Mouse (Mus musculus) heart, adult 11 months (tissue): ENCODE results near the gene Paip2b.

Experiments
- DNase-seq: peaks from one replicate; pipeline ENCODE4 v3.0.0; 2022

Paip2b gene

GRCm38 (mm10) chr6:83831606-83832123 is at the start of gene Paip2b:
Paip2b (minus strand) TSS chr6:83831741.
- DNase-seq = peak; percentile 100

DNA sequence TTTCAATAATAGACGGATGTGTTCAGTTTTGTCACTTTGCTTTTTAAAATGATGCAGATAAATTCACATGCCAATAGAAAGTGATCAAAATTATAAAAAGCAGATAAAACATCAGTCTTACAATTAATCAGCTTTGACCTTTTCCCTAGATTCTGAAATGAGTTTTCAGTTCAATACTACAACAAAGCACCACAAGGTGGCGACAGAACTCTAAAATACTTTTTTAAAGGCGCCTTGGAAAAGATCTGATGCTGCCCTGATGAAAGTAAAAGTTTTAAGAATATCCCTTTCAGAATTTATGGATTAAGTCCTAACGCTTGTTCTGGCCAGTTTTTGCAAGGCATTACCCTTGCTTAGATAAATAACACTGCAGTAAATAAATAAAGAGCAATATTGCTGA is 48.3 kb upstream of the Paip2b start:
- DNase-seq = peak; percentile 13

GRCm38 (mm10) chr6:83867598-83868585 is 36.4 kb upstream of the Paip2b start:
- peak; percentile 98 for DNase-seq

DNA sequence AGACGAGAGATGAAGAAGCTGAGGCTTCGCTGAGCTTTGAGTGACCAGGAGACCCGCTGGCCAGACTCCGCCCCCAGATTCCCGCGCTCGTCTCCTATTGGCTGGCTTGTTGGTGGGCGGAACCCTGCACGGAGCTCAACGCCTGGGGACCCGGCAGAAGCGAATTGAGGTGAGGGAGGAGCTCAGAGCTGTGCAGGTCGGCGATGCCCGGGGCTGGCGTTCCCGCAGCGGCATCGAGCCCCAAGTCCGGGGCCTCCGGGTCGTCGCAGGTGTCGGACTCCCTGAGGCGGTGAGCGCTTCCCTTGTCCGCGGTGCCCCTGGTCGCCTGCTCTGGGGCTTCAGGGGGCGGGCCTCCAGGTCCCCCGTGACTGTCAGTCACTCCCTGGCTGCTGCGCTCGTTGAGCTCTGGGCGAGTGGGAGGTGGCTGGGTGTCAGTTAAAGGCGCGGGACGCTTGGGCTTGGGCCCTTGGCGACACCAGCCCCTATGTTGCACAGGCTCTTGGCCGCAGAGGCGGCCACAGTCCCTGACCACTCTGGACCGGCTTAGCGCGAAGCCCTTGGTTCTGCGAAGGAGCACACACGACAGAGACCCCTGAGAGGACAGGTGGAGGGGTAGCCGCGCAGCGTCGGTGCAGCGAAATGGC is 35.5 kb upstream of the Paip2b start, which contains the start of gene Zfp638:
TSS of gene Zfp638 (plus strand) at position 156 of the 644 bp plus-strand sequence.
- DNase-seq = peak; percentile 99

- peak; percentile 78 for DNase-seq
These were observed 34.9 kb upstream of the Paip2b start for GRCm38 (mm10) chr6:83866423-83866822.

DNA sequence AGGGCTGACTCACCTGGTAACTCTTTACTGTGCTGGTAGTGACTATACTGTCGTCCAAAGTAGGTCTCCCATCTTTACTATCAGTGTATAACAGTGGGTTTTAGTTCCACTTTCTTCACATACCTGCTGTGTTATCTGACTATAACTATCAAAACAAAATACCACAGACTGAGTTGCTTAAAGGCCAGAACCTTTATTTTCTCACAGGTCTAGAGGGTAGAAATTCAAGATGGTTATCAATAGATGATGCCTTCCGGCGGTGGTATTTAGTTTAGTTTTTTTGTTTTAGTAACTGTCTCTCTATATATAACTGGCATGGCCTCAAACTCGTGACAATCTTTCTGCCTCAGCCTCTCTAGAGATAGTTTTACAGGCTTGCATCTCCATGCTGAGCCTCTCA is 32.0 kb upstream of the Paip2b start:
- peak; percentile 36 for DNase-seq

DNA sequence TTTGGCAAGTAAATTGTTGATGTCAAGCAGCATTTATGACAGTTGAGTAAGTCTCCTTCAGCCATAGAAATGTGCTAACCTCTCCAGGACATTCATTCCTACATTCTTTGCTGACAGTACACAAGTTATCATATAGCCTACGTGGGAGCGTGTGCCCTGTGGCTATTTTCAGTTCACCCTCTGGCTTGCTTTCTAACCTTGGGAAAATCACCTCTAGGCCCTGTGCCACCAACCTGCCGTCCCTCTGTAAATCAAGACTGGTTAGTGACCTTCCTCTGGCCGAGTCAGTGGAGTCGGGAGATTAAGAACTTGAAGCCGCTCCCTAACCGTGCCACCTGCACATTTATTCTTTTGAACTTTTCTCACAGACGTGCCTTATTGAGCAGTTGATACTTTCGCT is 28.5 kb upstream of the Paip2b start:
- peak; percentile 94 for DNase-seq

DNA sequence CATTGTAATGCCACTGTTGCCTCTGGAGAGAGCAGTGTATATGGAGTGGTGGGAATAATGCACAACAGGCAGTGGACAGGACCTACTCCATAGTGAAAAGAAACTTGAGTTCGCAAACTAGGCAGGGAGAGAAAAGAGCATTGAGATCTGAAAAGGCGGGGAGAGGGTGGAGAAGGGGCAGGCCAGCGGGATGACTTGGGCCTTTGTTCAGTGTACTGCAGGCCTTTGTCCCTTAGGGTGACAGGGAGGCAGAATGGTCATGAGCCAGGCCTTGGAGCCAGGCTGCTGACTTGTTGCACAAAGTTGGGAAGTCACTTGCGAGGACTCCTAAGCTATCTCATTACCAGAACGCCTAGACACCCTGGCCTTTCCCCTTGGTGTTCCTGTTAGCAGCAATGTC is 25.9 kb upstream of the Paip2b start:
- peak; percentile 89 for DNase-seq

DNA sequence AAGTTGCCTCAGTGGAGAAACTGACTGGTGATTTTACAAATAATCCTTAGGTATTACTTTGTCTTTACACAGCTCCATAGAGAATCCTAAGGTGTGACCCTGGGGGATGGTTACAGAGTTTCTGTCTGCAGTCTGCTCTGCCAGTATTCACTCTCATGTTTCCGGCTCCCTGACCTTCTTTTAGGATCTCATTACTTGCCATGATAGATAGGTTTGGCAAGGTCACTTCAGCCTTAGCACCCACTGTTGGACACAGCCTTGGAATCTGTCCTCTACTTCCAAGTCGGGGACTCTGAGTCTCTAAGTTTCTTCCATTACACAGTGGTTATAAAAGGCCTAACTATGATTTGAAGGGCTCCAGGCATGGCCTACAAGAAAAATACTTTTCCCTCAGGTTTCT is 17.9 kb upstream of the Paip2b start:
- DNase-seq = peak; percentile 56

- peak; percentile 79 for DNase-seq
These were observed 14.6 kb upstream of the Paip2b start for GRCm38 (mm10) chr6:83846141-83846540.

GRCm38 (mm10) chr6:83844913-83845312 is 13.4 kb upstream of the Paip2b start:
- DNase-seq = peak; percentile 87

GRCm38 (mm10) chr6:83840086-83840485 is 8.5 kb upstream of the Paip2b start:
- DNase-seq = no peak

- peak; percentile 80 for DNase-seq
These were observed 6.5 kb upstream of the Paip2b start for GRCm38 (mm10) chr6:83838046-83838445.

- peak; percentile 34 for DNase-seq
These were observed 5.3 kb upstream of the Paip2b start for GRCm38 (mm10) chr6:83836826-83837225.

- DNase-seq = peak; percentile 64
These were observed 852 bp upstream of the Paip2b start for GRCm38 (mm10) chr6:83832393-83832792.

GRCm38 (mm10) chr6:83830941-83831605 is 468 bp downstream of the Paip2b start:
- DNase-seq = no peak

GRCm38 (mm10) chr6:83821856-83822255 is 9.7 kb downstream of the Paip2b start:
- DNase-seq = peak; percentile 49

GRCm38 (mm10) chr6:83820727-83821515 is 10.6 kb downstream of the Paip2b start:
- DNase-seq = peak; percentile 87

GRCm38 (mm10) chr6:83818996-83819395 is 12.5 kb downstream of the Paip2b start:
- peak; percentile 61 for DNase-seq

DNA sequence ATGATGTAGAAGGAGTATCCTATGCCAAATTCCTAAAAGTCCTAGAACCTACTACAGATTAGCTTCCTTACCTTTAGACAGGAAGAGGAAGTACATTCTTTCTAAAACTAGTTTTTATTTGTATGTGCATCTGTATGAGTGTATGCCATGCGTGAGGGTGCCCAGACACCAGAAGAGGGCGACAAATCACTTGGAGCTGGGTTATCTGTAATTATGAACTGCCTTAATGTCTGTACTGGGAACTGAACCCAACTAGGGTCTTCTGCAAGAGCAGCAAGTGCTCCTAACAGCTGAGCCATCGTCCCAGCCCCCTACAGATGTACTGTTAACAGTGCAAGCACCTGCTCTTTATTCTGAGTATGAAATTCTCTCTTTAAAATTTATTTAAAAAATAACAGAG is 15.7 kb downstream of the Paip2b start:
- peak; percentile 54 for DNase-seq

DNA sequence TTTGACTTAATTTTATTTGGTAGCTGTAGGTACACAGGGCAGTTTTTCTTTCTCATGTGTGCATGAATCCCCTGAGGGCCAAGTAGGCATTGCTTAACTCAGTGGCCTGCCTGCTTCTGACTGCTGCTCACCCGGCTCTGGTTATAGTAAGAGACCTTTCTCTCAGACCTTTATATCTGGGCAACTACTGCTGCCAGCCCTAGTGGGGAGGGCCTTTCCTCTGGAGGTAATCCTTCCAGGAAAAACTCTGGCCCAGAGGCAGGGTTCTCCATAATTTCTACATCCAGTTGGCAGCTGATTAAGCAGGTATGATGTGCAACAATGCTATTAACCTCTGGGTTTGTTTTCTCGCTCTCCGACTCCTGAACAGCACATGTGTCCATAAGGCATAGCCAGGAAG is 28.7 kb downstream of the Paip2b start:
- no peak for DNase-seq

- DNase-seq = no peak
These were observed 29.5 kb downstream of the Paip2b start for GRCm38 (mm10) chr6:83802033-83802432.
